Mouse (Mus musculus) MEL-GATA-1-ER (cell line): ENCODE measurements around the gene Fer1l5.

Source experiments
- DNase-seq: peaks from one replicate; pipeline ENCODE4 v3.0.0-alpha.2; 2012; ENCODE audit warnings: low read depth; ENCODE audit errors: extremely low read depth

Fer1l5 gene

GRCm38 (mm10) chr1:36429511-36429910 is 57.4 kb downstream of the Fer1l5 start:
- no peak for DNase-seq

- no peak for DNase-seq
Observed at GRCm38 (mm10) chr1:36432999-36433398, 60.9 kb downstream of the Fer1l5 start.

- DNase-seq = no peak
Observed at GRCm38 (mm10) chr1:36433616-36434015, 61.5 kb downstream of the Fer1l5 start.

- no peak for DNase-seq
Observed at GRCm38 (mm10) chr1:36435071-36435470, 63.0 kb downstream of the Fer1l5 start.

GRCm38 (mm10) chr1:36436515-36436914 is 64.4 kb downstream of the Fer1l5 start:
- DNase-seq = no peak

GRCm38 (mm10) chr1:36437223-36437622 is 65.1 kb downstream of the Fer1l5 start:
- DNase-seq = no peak

GRCm38 (mm10) chr1:36441101-36441500 is 69.0 kb downstream of the Fer1l5 start:
- DNase-seq = no peak

- peak; percentile 93 for DNase-seq
Observed at GRCm38 (mm10) chr1:36444471-36445464, 72.7 kb downstream of the Fer1l5 start, which contains the start of gene Lman2l. TSS of gene Lman2l (minus strand) at chr1:36445271.

GRCm38 (mm10) chr1:36445508-36445907 is 73.4 kb downstream of the Fer1l5 start:
- no peak for DNase-seq

- peak; percentile 59 for DNase-seq
Observed at GRCm38 (mm10) chr1:36446106-36446824, 74.2 kb downstream of the Fer1l5 start.

- no peak for DNase-seq
Observed at GRCm38 (mm10) chr1:36446841-36447240, 74.8 kb downstream of the Fer1l5 start.

- DNase-seq = no peak
Observed at GRCm38 (mm10) chr1:36454055-36454815, 82.1 kb downstream of the Fer1l5 start.

GRCm38 (mm10) chr1:36457388-36458014 is 85.4 kb downstream of the Fer1l5 start:
- DNase-seq = no peak

GRCm38 (mm10) chr1:36458169-36458568 is 86.1 kb downstream of the Fer1l5 start:
- DNase-seq = no peak

- DNase-seq = no peak
Observed at GRCm38 (mm10) chr1:36461829-36462228, 89.7 kb downstream of the Fer1l5 start.

GRCm38 (mm10) chr1:36465641-36466160 is 93.6 kb downstream of the Fer1l5 start:
- DNase-seq = no peak

- DNase-seq = no peak
Observed at GRCm38 (mm10) chr1:36467446-36467845, 95.4 kb downstream of the Fer1l5 start.

- no peak for DNase-seq
Observed at GRCm38 (mm10) chr1:36469811-36470444, 97.8 kb downstream of the Fer1l5 start.

- DNase-seq = no peak
Observed at GRCm38 (mm10) chr1:36471181-36472105, 99.4 kb downstream of the Fer1l5 start, which contains the start of gene Cnnm4. TSS of gene Cnnm4 (plus strand) at chr1:36471620.
